Mouse (Mus musculus): ENCODE results near the gene Tk2. TPM values are rescaled to one million over a fixed set of nuclear protein-coding genes. Genes with fewer than 3 reads are reported as not detected.

Tk2 gene
- polyA plus RNA-seq, 1 experiment, result 33.1 TPM

DNA sequence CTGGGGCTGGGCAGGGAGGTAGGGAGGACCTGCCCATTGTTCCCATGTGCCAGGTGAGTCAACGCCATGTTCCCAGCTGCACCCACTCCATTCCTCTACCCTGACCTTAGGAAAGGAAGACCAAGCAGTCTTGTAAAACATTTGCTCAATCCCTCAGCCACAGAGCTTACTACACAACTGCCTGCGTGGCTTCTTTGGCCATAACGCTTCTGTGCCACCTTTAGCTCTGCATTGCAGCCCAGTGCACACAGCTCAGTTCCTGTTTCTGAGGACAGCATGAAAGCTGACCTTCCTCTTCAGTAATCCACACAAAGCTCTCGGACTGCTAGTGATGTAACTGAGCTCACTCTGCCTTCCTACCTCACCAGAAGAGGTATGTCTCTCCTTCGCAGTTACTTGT lies 15.4 kb downstream of the Tk2 start:
- no peak for TF ChIP-seq GATA1 (IDR thresholded peaks at IDR 0.05; ENCODE audit: low read length)

DNA sequence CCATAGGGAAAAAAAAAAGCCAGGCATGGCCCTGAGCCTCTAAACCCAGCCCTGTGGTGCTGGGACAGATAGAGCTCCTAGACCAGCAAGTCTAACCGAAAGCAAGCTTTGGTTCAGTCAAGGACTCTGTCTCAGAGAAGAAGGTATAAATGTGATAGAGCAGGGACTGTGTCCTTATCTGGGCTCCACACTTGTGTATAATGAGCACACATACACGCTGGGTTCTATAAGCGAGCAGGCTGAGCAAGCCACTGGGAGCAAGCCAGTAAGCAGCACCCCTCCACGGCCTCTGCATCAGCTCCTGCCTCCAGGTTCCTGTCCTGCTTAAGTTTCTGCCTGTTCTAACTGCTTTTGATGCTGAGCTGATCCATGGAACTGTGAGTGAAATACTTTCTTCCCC lies 16.3 kb downstream of the Tk2 start:
- TF ChIP-seq GATA1 (IDR thresholded peaks at IDR 0.05; ENCODE audit: low read length), result no peak

DNA sequence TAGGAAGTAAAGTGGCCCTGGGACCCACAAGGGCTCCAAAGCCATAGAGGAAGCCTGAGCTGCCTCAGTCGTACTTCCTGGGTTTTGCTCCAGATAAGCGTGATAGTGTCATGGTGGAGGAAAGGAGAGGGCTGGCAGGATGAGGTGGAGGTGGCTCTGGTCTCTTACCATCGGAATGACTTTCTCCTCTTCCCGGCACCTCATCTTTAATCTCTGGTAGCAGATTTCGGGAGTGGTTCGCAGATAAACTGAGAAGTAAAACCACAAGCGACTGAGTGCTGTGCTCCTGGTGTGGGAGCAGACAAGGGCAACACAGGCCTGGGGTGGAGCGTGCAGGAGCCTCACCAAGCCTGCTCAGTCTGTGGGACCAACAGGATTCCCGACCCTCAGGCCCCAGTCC lies 18.0 kb downstream of the Tk2 start:
- peak; percentile 94 for TF ChIP-seq GATA1 (IDR thresholded peaks at IDR 0.05; ENCODE audit: low read length)

DNA sequence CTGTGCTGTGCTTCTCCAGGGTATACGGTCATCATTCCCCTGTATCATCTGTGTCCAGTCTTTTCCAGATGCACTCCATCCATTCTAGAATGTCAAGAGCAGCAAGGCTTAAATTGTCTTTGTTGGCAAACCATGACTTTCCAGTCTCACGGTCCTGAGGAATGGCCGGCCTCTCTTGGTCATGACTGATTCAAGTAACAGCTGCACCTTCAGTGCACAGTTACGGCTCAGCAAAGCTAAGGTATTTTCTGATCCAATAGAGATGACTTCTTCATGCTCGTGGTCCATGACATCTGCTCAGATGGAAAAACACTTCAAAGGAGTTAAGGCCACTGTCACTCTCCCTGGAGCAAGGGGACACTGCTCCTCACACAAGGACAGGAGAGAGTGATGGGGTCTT lies 21.3 kb downstream of the Tk2 start:
- TF ChIP-seq GATA1 (IDR thresholded peaks at IDR 0.05; ENCODE audit: low read length), result no peak

DNA sequence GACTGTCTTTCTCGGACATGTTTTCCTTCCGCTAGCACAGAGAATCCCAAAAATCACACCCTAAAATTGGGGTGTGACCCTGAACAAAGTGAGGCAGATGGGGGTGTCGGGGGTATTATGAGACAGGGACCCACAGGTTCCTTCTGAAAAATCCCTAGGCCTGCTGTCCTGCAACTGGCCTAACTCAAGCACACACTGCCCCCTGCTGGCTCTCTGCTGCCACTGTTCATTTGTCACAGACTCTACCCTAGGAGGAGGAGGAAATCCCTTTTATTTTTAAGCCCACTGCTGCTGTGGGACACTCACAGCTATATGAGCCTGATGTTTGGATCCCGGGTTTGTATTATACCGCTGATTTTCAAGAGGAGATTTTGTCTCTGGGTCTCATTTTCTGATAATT lies 28.6 kb downstream of the Tk2 start:
- TF ChIP-seq GATA1 (IDR thresholded peaks at IDR 0.05; ENCODE audit: low read length), result no peak

DNA sequence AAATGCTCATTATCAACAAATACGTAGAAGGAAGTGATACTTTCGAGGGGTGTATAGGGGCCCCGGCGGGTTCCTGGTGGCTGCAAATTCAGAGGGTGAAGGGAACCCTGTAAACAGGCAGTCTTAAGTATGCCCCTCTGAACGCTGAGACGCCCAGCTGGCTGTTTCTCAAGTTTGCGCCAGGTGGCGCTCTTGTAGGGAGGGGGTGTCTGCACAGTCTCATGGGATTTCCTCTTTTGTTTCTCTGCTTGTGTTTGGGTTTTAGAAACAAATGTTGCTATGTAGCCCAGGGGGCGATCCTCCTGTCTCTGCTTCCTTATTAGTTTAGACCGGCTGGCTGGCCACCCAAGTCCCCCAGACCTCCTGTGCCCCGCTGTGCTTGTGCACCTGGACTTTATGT lies 29.3 kb downstream of the Tk2 start:
- TF ChIP-seq GATA1 (IDR thresholded peaks at IDR 0.05; ENCODE audit: low read length), result no peak

DNA sequence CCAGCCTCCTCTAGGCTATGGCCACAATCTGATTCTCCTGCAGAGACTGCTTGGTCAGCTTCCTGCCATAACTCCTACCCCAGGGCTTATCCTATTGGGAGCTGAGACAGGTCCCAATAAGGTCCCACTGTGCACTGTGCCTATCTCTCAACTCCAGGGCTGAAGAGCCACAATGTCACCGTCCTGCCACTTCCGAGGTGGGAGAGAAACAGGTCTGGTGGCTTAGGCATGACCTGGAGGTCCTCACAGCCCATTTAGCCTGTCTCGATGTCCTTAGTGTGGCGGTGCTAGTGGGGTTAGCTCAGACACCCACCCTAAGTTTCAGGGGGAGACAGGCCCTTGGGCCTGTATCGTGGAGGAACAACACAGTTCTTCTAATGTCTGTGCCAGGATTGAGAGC lies 30.8 kb downstream of the Tk2 start:
- no peak for TF ChIP-seq GATA1 (IDR thresholded peaks at IDR 0.05; ENCODE audit: low read length)

DNA sequence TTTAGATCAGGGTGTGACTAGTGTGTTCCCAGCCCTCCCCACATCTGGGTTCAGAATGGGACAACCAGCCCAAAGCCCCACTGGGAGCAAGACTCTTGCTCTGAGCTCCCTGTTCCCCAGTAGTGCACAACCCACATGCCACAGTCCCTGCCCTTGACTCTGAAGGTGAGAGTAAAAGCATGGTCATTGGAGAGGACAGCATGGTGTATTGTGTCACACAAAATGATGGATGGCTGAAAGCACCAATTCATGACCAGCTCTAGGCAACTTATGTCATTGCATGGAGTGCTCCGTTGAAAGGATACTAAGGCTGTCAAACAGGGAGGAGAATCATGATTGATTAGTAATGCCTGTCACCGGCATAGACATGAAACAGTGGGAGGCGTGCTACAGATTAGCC lies 43.1 kb downstream of the Tk2 start:
- no peak for TF ChIP-seq GATA1 (IDR thresholded peaks at IDR 0.05; ENCODE audit: low read length)

DNA sequence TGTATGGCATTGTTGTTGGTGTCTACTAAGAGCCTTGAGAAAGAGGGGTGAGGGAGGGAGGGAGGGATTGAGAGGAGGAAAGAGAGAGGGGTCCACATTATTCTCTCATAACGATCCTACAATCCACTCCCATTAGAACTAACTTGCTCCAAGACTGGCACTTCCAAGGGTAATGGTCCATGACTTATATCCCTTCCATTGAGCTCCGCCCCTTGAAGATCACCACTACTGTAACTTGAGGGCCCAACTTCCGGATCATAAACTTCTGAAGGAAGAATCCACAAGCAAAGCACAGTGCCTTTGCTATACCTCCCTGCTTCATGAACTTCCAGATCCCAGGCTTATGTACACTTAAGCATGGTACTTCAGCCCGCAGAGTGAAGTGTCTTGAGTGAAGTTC lies 46.0 kb downstream of the Tk2 start:
- no peak for TF ChIP-seq GATA1 (IDR thresholded peaks at IDR 0.05; ENCODE audit: low read length)

DNA sequence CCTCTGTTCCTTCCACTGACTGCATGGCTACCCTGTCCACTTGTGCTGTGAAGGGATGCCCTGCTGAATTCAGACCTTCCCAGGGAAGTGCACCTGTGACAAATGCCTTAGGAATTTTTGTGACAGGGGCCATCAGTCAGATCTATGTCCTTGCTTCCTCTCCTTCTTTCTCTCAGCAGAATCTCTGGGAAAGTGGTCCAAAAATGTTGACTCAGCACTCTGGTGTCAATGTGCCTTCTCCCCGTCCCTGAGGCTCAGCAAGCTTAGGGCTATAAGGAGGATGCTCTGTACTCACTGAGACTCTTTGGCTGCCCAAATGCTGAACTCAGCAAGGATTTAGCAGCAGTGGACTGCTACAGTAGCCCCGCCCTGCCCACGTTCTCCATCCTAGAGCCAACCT lies 46.7 kb downstream of the Tk2 start:
- no peak for TF ChIP-seq GATA1 (IDR thresholded peaks at IDR 0.05; ENCODE audit: low read length)

DNA sequence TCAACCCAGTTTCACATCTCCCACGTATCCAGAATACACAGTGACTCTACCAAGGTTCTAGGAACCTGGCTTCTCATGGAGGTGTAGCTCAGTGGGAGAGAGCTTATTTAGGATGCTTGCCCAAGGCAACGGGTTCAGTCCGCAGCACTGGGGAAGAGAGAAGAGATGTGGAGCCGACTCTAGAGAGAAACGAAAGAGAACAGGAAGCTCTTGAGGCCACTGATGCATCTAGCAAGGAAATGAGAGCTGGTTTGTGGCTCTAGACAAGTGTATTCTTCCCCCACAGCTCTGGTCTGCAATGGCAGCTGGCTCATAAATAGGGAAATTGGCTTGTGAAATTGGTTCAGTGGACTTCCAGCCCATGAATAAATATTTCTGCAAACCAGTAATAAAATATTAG lies 48.6 kb downstream of the Tk2 start:
- no peak for TF ChIP-seq GATA1 (IDR thresholded peaks at IDR 0.05; ENCODE audit: low read length)

DNA sequence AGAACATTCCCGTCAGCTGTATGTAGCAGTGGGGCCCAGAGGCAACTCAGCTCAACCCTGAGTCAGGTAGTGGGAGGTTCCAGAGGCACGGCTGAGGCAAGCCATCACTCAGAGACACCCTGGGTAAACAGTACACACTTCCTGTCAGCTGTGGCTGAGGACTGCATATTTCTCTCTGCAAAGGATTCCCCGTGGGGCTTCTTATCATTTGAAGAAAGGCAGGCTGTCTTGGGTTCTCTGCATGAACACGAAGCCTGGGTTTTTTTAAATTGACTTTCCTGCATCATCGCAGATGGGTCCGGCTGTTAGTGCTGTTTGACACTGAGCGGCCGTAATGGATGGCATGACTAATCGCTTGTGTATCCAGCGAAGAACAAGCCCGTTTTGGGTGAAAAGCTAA lies 56.9 kb downstream of the Tk2 start:
- no peak for TF ChIP-seq GATA1 (IDR thresholded peaks at IDR 0.05; ENCODE audit: low read length)

DNA sequence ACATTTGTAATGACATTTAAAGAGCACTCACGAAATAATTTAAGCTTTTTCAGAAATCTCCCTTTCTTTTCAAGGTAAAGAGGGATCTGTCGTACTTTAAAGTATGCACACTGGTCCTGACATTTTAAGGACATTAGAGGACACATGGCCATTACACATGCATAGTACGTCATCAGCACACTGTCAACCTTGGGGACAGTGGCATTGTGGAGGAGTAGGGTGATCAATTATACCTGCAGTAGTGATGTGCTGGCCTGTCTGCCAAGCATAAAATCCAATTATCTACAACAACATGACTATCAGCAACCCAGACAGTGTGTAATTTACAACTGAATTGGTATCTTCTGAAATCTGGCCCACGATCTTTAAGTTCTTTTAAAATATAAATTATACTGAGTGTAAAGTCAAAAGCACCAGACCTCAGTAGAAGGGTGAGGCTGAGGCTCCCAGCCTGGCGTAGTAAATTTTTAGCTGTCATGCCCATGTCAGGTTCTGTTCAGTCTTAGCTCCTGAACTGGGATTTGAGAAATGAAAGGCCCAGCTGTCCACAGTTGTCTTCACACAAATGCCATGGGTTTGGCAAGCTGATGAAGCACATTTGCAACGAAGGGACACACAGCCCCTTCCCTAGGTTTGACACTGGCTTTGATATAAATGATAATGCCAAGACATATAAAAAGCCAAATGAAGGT lies 57.4 kb downstream of the Tk2 start:
- TF ChIP-seq GATA1 (IDR thresholded peaks at IDR 0.05; ENCODE audit: low read length), result no peak

DNA sequence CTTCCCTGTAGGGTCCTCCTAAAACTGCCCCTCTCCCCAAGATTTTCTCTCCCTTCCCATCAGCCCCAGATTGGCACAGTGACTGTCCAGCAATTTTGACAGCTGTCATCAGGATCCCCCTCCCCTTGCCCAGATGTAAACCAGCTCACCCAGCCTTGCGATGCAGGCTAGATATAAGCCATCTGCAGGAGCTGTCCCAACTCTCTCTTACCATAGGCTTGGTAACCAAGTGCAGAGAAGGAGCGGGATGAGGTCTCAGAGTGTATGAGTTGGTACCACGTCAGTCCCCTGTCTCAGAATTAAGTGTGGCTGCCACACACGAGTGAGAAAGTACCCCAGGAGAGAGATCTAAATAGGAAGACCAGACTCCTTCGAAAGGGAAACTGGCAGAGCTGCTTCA lies 59.9 kb downstream of the Tk2 start:
- no peak for TF ChIP-seq GATA1 (IDR thresholded peaks at IDR 0.05; ENCODE audit: low read length)

DNA sequence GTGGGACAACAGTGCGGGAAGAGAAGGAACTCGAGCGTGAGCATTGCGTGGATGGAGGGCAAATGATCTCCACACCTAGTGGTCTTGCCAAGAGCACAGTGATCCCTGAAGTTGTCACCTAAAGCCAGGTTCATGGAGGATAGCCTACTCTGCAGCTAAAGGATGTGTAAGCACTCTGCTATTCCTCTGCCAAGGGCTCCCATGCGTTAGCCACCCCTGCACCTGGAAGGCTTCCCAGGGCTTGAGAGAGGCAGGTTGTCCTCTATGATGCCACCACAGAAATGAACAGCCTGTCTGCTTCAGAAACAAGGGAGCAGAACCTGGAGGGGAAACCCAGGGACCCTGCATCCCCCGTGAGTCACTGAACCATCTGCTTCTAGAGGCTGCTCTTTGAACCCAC lies 60.7 kb downstream of the Tk2 start:
- no peak for TF ChIP-seq GATA1 (IDR thresholded peaks at IDR 0.05; ENCODE audit: low read length)

DNA sequence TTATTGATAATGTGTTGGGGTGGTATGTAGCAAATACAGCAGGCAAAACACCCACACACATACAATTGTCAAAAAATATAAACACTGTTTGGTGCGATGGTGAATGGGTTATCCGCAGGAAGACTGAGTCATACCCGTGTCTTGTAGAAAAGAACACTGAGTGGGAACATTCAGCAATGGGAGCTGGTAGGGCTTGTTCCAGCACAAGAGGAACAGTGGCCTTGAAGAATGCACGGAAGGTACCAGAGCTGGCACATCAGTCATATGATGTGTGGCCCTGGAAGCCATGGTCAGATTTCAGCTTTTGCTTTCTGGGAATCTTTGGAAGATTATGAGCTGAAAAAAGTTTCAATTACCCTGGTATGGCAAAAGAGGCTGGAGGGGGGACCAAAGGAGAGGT lies 61.5 kb downstream of the Tk2 start:
- TF ChIP-seq GATA1 (IDR thresholded peaks at IDR 0.05; ENCODE audit: low read length), result no peak

DNA sequence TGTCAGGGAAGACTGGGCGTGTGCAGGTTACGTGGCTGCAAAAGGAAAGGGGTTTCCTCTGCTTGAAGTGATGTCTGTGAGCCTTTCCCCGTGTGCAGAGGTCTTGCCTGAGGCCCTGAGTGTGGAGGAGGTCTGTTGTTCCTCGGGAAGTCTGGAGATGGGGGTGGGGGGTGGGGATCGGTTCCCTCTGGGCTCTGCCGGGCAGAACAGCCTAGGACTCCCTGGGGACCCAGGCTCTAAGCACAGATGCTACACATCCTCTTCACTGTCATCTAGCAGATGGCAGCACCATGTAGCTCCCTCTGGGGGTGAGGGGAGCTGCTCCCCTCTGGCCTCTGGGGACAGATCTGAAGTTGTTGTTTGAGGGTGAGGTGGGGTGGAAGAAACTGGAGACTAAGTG lies 63.5 kb downstream of the Tk2 start:
- TF ChIP-seq GATA1 (IDR thresholded peaks at IDR 0.05; ENCODE audit: low read length), result no peak

DNA sequence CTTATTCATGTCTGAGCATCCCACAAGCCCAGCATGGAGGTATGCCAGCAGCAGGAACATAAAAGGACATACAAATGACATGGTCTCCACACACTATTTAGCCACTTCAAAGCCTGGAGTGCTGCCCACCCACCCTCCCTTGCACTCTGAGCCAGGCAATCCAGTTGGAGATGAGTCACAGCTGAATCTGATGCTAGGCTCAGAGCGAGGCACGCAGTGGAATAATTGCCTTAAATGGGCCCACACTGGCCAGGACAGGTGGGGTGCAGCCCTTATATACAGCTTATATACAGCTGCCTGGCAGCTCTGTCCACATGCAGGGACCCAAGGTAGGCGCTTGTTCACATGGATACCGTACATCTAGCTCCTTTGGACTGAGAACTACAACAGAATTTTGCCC lies 71.3 kb downstream of the Tk2 start:
- no peak for TF ChIP-seq GATA1 (IDR thresholded peaks at IDR 0.05; ENCODE audit: low read length)

Other genes with a start within 250 kb of the Tk2 start
- not detected in 2 replicates for gene Cdh5, start 146.9 kb downstream of the Tk2 start, polyA plus RNA-seq (2012)
- not detected in 2 replicates for gene Bean1, start 78.1 kb downstream of the Tk2 start, polyA plus RNA-seq (2012)
- gene Cklf, start 2.3 kb upstream of the Tk2 start, polyA plus RNA-seq (2012), result 4.0 and 4.9 TPM in 2 replicates
- not detected in 2 replicates for gene Cmtm2a, start 44.6 kb upstream of the Tk2 start, polyA plus RNA-seq (2012)
- not detected in 2 replicates for gene Gm45711, start 61.5 kb upstream of the Tk2 start, polyA plus RNA-seq (2012)
- not detected in 2 replicates for gene Cmtm1, start 61.6 kb upstream of the Tk2 start, polyA plus RNA-seq (2012)
- not detected in 2 replicates for gene Gm11020, start 73.0 kb upstream of the Tk2 start, polyA plus RNA-seq (2012)
- gene Cmtm2b, start 73.7 kb upstream of the Tk2 start, polyA plus RNA-seq (2012), result not detected in 2 replicates
- not detected in 2 replicates for gene Cmtm3, start 90.9 kb upstream of the Tk2 start, polyA plus RNA-seq (2012)
- not detected in 2 replicates for gene Cmtm4, start 147.2 kb upstream of the Tk2 start, polyA plus RNA-seq (2012)
- 22.0 and 28.3 TPM in 2 replicates for gene Dync1li2, start 194.5 kb upstream of the Tk2 start, polyA plus RNA-seq (2012)

Measured in G1E-ER4 (cell line).